Mouse (Mus musculus) kidney, postnatal 0 days (tissue): ENCODE results near the gene Wdr20. TPM values are rescaled to one million over a fixed set of nuclear protein-coding genes. Genes with fewer than 3 reads are reported as not detected.
A peak's percentile ranks its signal among the peaks of the same experiment; 100 is the strongest.
"Not testable (repeated sequence)": the region's sequence is repeated elsewhere in the genome, so short reads cannot be mapped to it uniquely, and the experiment has no call there.

Experiments used
- ATAC-seq: fragments of 200-750 bp; cut with Nextera tagmentation; replicated peaks from 2 replicates; pipeline ENCODE4 v1.8.0; 2017; ENCODE audit warnings: low read depth, moderate number of reproducible peaks, moderate TSS enrichment, moderate library complexity; ENCODE audit not compliant: low FRiP score
- DNase-seq: peaks from one replicate; pipeline ENCODE4 v3.0.0-alpha.2; 2016; ENCODE audit warnings: low spot score
- H3K27ac ChIP-seq: fragments of 300-500 bp; sonication (generic); 2 replicates; pipeline ENCODE4 v1.5.1; 2014; ENCODE audit warnings: mild to moderate bottlenecking
- H3K27me3 ChIP-seq: fragments of 300-500 bp; sonication (generic); 2 replicates; pipeline ENCODE4 v1.6.1; 2014; ENCODE audit warnings: low read length, mixed read lengths; ENCODE audit not compliant: insufficient read depth
- H3K36me3 ChIP-seq: fragments of 300-500 bp; sonication (generic); 2 replicates; pipeline ENCODE4 v1.6.1; 2014; ENCODE audit warnings: low read length, mixed read lengths; ENCODE audit not compliant: insufficient read depth
- H3K4me1 ChIP-seq: fragments of 300-500 bp; sonication (generic); replicated peaks from 2 replicates; pipeline ENCODE4 v1.6.1; 2014; ENCODE audit warnings: antibody characterized with exemption, low read length, mixed read lengths; ENCODE audit not compliant: insufficient read depth
- H3K4me2 ChIP-seq: fragments of 300-500 bp; sonication (generic); 2 replicates; pipeline ENCODE4 v1.6.1; 2014; ENCODE audit warnings: mild to moderate bottlenecking, low read length, moderate library complexity, mixed read lengths
- H3K4me3 ChIP-seq: fragments of 300-500 bp; sonication (generic); replicated peaks from 2 replicates; pipeline ENCODE4 v1.5.1; 2014; ENCODE audit warnings: low read depth, low read length
- H3K9ac ChIP-seq: fragments of 300-500 bp; sonication (generic); 2 replicates; pipeline ENCODE4 v1.6.1; 2014; ENCODE audit warnings: low read depth, low read length
- H3K9me3 ChIP-seq: fragments of 300-500 bp; sonication (generic); replicated peaks from 2 replicates; pipeline ENCODE4 v1.6.1; 2016; ENCODE audit warnings: low read length, inconsistent platforms, mixed read lengths
- CTCF ChIP-seq: IDR thresholded peaks from 2 replicates; pipeline ENCODE4 v1.5.1; 2016; ENCODE audit warnings: antibody characterized with exemption, low read depth, mild to moderate bottlenecking, moderate library complexity
- WGBS: fragments of 180-500 bp; shearing (Covaris S2); extraction: QIAGEN DNeasy Blood & Tissue Kit; methylation state at CpG from one replicate; pipeline ENCODE4 v1.1.7; 2014; 5-methylcytosine and 5-hydroxymethylcytosine counted together
- polyA plus RNA-seq: library from polyadenylated mRNA; unstranded; fragments of >200 nt; fragmentation: Nextera tagmentation; extraction: Ambion mirVana; gene quantifications from 2 replicates; pipeline ENCODE4 v1.2.1, GENCODE M21; 2015

Wdr20 gene
- 18.6 and 20.7 TPM in 2 replicates for polyA plus RNA-seq

GRCm38 (mm10) chr12:110737170-110738157 is at the start of gene Wdr20:
Gene Wdr20, plus strand, starts transcription at chr12:110737944.
- Histone ChIP-seq H3K27ac (peak within 1 kb of the TSS; percentile 88), H3K4me1 (peaks cover 12% of the 10 kb centered on the region; the same call in 1 of the 2 replicates), H3K9me3 (no peaks in the 10 kb centered on the region), H3K36me3 (no peaks in the 10 kb centered on the region), H3K4me2 (peak within 1 kb of the TSS; percentile 86), H3K9ac (peak within 1 kb of the TSS; percentile 98), H3K27me3 (no peaks in the 10 kb centered on the region), H3K4me3 (peak within 1 kb of the TSS; percentile 98)
- ATAC-seq (peak; percentile 96), DNase-seq (peak; percentile 97)
- WGBS = under 1% methylated on average over 69 of the region's 69 CpGs
- TF ChIP-seq CTCF = no peak

DNA sequence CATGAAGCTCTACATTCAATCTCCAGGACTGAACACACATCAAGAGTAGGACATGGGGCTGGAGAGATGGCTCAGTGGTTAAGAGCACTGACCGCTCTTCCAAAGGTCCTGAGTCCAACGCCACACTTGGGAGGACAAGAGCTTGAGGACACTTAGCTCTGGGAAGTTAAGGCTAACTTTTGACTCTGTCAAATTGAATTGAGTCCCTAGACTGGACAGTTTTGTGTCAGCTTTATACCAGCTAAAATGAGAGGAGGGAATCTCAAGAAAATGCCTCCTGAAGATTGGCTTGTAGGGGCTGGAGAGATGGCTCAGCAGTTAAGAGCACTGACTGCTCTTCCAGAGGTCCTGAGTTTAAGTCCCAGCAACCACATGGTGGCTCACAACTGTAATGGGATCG is 48.8 kb upstream of the Wdr20 start:
- Histone ChIP-seq H3K36me3 (peaks cover 22% of the 10 kb centered on the region), H3K27ac (peak overlapping the region; percentile 59; the same call in 1 of the 2 replicates)
- not testable (repeated sequence) for H3K9ac ChIP-seq, DNase-seq, H3K4me1 ChIP-seq, H3K4me2 ChIP-seq, H3K4me3 ChIP-seq, ATAC-seq, H3K27me3 ChIP-seq, H3K9me3 ChIP-seq
- WGBS = 94% methylated on average over 3 of the region's 3 CpGs

- Histone ChIP-seq H3K9me3 (no peaks in the 10 kb centered on the region), H3K4me2 (no peak overlapping the region), H3K27ac (no peak overlapping the region), H3K36me3 (peaks cover 28% of the 10 kb centered on the region), H3K27me3 (no peaks in the 10 kb centered on the region), H3K4me1 (no peaks in the 10 kb centered on the region), H3K9ac (no peak overlapping the region), H3K4me3 (no peak overlapping the region)
- ATAC-seq (no peak), DNase-seq (no peak)
- 91% methylated on average over 6 of the region's 6 CpGs for WGBS
- no peak for TF ChIP-seq CTCF
Measured at GRCm38 (mm10) chr12:110689919-110690643, 47.7 kb upstream of the Wdr20 start.

DNA sequence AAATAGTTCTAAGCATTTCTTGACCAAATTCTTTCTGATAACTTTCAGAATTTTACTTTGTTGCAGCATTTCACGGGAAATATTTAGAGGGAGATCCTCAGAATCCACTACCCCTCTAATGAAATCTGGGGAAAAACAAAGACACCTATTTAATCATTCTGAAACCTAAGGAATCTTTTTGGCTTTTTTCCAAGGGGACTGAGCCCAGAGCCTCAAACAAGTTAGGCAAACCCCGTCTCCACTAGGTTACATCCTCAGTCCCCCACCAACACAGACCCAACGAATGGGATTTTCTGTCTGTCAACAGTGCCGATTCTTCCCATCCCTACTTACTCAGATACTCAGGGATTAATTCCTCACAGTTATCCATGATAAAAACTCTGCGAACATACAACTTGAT is 44.4 kb upstream of the Wdr20 start:
- not testable (repeated sequence) for H3K4me1 ChIP-seq, ATAC-seq, DNase-seq, H3K27ac ChIP-seq, H3K9ac ChIP-seq, H3K4me2 ChIP-seq, H3K4me3 ChIP-seq, H3K9me3 ChIP-seq, H3K27me3 ChIP-seq
- 76% methylated on average over 5 of the region's 5 CpGs for WGBS
- H3K36me3 ChIP-seq = peaks cover 28% of the 10 kb centered on the region

GRCm38 (mm10) chr12:110695676-110696171 is 42.0 kb upstream of the Wdr20 start:
- H3K9ac ChIP-seq = peak overlapping the region; percentile 95
- peaks cover 16% of the 10 kb centered on the region; the same call in 1 of the 2 replicates for H3K36me3 ChIP-seq
- H3K9me3 ChIP-seq = no peaks in the 10 kb centered on the region
- TF ChIP-seq CTCF = no peak
- no peaks in the 10 kb centered on the region for H3K27me3 ChIP-seq
- H3K4me2 ChIP-seq = peak overlapping the region; percentile 62
- H3K4me3 ChIP-seq = peak overlapping the region; percentile 100
- peak overlapping the region; percentile 85 for H3K27ac ChIP-seq
- WGBS = 0% methylated on average over 45 of the region's 55 CpGs
- no peaks in the 10 kb centered on the region for H3K4me1 ChIP-seq
- ATAC-seq (peak; percentile 57), DNase-seq (peak; percentile 54)
